ENCODE assay signal across 8 mouse cellular contexts in the genomic region with DNA sequence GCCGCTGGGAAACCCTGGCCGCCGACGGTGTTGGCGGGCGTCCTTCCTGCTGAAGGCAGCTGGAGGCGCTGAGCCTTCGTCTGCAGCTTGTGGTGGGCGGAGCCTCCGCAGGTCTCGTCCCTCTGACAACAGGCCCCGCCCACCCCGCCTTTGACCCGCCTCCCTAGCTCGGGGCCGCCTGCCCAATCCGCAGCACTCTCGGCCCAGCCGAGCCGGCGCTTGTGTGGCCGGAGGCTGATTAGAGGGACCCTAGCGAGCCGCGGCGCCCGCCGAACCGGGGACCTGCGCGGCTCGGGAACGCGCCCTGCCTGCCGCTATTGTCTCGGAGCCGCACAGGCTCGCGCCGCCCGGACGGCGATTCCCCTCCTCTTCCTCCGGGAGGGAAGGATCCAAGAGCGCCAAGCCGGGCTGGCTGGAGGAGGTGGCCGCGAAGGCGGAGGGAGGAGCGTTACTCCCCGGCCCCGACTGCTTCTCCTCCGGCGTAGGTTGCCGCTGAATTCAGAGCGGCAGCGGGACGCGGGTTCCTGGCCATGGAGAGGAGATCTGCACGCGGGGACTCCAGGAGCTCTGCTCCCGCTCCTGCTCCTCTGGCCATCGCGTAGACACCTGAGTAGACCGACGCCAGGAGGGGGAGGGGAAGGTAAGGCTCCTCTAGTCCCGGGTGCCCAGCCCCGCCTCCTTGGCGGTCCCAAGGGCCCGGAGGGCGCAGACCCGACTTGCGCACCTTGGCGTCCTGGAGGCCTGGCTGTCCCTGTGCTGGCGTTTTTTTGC. TPM values are rescaled to one million over a fixed set of nuclear protein-coding genes. Genes with fewer than 3 reads are reported as not detected.
DNase-seq lines count a peak whose midpoint lies in the region; ATAC-seq and TF ChIP-seq lines count a peak whose summit lies in the region.

A gene (plus strand): TSS at position 196 of the 771 bp plus-strand sequence.

- peak within 1 kb of the TSS; percentile 95 for H3K27ac ChIP-seq in heart, embryonic 11.5 days (ENCODE audit: low read depth, low read length)
- H3K27ac ChIP-seq in kidney, embryonic 15.5 days = peak within 1 kb of the TSS; percentile 96

- peak; percentile 92 for DNase-seq in CD4-positive helper T cell, adult 2 months (ENCODE audit: low read depth, low spot score)
- DNase-seq in brain, embryonic 14.5 days (ENCODE audit: low read depth) = peak; percentile 98
- DNase-seq in liver = peak; percentile 98
- peak; percentile 80 to 93 for DNase-seq in monocyte, adult 2 months (ENCODE audit: low read depth in 1 of 2, low spot score in 2 of 2)
- DNase-seq in spleen, postnatal 14 days (ENCODE audit: low spot score in 2 of 2) = peak; percentile 93 to 95

- WGBS in heart, embryonic 11.5 days (ENCODE audit: insufficient replicate concordance) = under 1% methylated on average over 69 of the region's 75 CpGs
- under 1% methylated on average over 73 of the region's 75 CpGs for WGBS in kidney, embryonic 15.5 days

- ATAC-seq in erythroblast, adult 5-6 weeks (replicated peaks; ENCODE audit: low FRiP score, poor library complexity, severe bottlenecking) = peak; percentile 96
- ATAC-seq in heart, embryonic 11.5 days (replicated peaks; ENCODE audit: insufficient number of reproducible peaks, low FRiP score, low TSS enrichment) = peak; percentile 95
- ATAC-seq in kidney, embryonic 15.5 days (replicated peaks; ENCODE audit: low FRiP score) = peak; percentile 97

- peak within 1 kb of the TSS; percentile 69 for H3K4me2 ChIP-seq in heart, embryonic 11.5 days
- peak within 1 kb of the TSS; percentile 67 for H3K4me2 ChIP-seq in kidney, embryonic 15.5 days

- peaks cover 31% of the 10 kb centered on the region for H3K4me1 ChIP-seq in heart, embryonic 11.5 days (ENCODE audit: control insufficient read depth, insufficient read depth, low read length)
- peaks cover 51% of the 10 kb centered on the region for H3K4me1 ChIP-seq in kidney, embryonic 15.5 days

- peak within 1 kb of the TSS; percentile 89 for H3K4me3 ChIP-seq in heart, embryonic 11.5 days (ENCODE audit: low read depth, low read length)
- H3K4me3 ChIP-seq in kidney, embryonic 15.5 days (replicated peaks) = peak within 1 kb of the TSS; percentile 91

- peak; percentile 98 for TF ChIP-seq POLR2A in brain, embryonic 14.5 days (IDR thresholded peaks at IDR 0.05; ENCODE audit: borderline replicate concordance, extremely low read depth, insufficient read depth, insufficient read length, poor library complexity, severe bottlenecking)

- H3K36me3 ChIP-seq in heart, embryonic 11.5 days (ENCODE audit: control insufficient read depth, insufficient read depth, low read length) = no peaks in the 10 kb centered on the region
- H3K36me3 ChIP-seq in kidney, embryonic 15.5 days = no peaks in the 10 kb centered on the region

- no peaks in the 10 kb centered on the region for H3K9me3 ChIP-seq in heart, embryonic 11.5 days (replicated peaks; ENCODE audit: control insufficient read depth, low read length)
- no peaks in the 10 kb centered on the region for H3K9me3 ChIP-seq in kidney, embryonic 15.5 days (replicated peaks)

- H3K9ac ChIP-seq in heart, embryonic 11.5 days (ENCODE audit: low read depth, low read length) = peak within 1 kb of the TSS; percentile 94
- peak within 1 kb of the TSS; percentile 88 for H3K9ac ChIP-seq in kidney, embryonic 15.5 days

- H3K27me3 ChIP-seq in heart, embryonic 11.5 days (ENCODE audit: control insufficient read depth, insufficient read depth, low read length) = no peaks in the 10 kb centered on the region
- H3K27me3 ChIP-seq in kidney, embryonic 15.5 days = no peaks in the 10 kb centered on the region

- peak; percentile 43; the same call in 1 of the 2 replicates for TF ChIP-seq CTCF in brain, embryonic 14.5 days (IDR thresholded peaks at IDR 0.05; ENCODE audit: borderline replicate concordance, extremely low read depth, insufficient read depth, insufficient read length)

RNA-seq across cellular contexts. Expression of the gene that starts here (rescaled TPM):
- 24.0 and 34.9 TPM in 2 replicates for polyA plus RNA-seq in brain, embryonic 14.5 days (2012; rRNA removed)
- 1.5 and 5.0 TPM in 2 replicates for total RNA-seq in erythroblast, adult 5-6 weeks (2015; ENCODE audit: low replicate concordance)
- 5.2 and 6.0 TPM in 2 replicates for total RNA-seq in erythroblast, adult 5-6 weeks (2017; ENCODE audit: low replicate concordance)
- polyA plus RNA-seq in heart, embryonic 11.5 days (2014; fragmentation: Nextera tagmentation; extraction: Ambion mirVana) = 77.0 and 99.7 TPM in 2 replicates
- 23.8 and 24.5 TPM in 2 replicates for polyA plus RNA-seq in kidney, embryonic 15.5 days (2015; fragmentation: Nextera tagmentation; extraction: Ambion mirVana)

Comparison
In these comparisons a context has a peak if more than half of its experiments do, and no peak if none do; other contexts are left out.
1. Peak in every context shown above with its lines: DNase-seq, ATAC-seq, H3K4me3 ChIP-seq and H3K27ac ChIP-seq.